Mouse (Mus musculus): ENCODE measurements around the gene Plch2. TPM values are rescaled to one million over a fixed set of nuclear protein-coding genes. Genes with fewer than 3 reads are reported as not detected.

The Plch2 gene
- polyA plus RNA-seq, 1 experiment from 2014 or later, result 0.43 TPM

- H3K27me3 ChIP-seq, result peaks cover 49% of the 10 kb centered on the region
- no peak for ATAC-seq (replicated peaks; ENCODE audit: insufficient number of reproducible peaks, insufficient read depth, low FRiP score, low read depth)
- no peak overlapping the region for H3K9ac ChIP-seq
- H3K4me2 ChIP-seq, result no peak overlapping the region
- H3K4me3 ChIP-seq, result no peak overlapping the region
- H3K36me3 ChIP-seq, result no peaks in the 10 kb centered on the region
- 3% methylated on average over 15 of the region's 15 CpGs for WGBS
- no peaks in the 10 kb centered on the region for H3K9me3 ChIP-seq (replicated peaks)
- H3K27ac ChIP-seq, result no peak overlapping the region
- peaks cover 9% of the 10 kb centered on the region for H3K4me1 ChIP-seq (replicated peaks)
These were observed 37.8 kb downstream of the Plch2 start for GRCm38 (mm10) chr4:155018601-155019335.

DNA sequence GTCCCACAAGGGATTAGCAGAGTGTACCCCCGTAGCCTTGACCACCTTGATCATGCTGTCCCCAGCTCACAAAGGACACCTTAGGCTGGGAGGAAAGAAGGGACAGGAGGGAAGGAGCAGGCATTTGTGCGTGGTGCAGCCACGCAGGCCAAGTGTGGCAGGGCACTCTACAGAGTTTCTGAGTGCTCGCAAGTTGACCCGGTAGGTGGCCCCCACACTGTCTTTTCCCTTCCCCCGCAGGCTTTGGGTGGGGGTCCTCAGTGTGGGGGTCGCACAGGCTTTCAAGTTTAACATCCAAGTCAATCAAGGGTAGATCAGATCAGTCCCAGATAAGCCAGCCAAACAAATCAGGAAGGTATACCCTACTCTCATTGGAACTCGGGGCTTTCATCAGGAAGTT is 38.5 kb downstream of the Plch2 start:
- no peaks in the 10 kb centered on the region for H3K36me3 ChIP-seq
- H3K4me2 ChIP-seq, result no peak overlapping the region
- no peak overlapping the region for H3K4me3 ChIP-seq
- H3K9ac ChIP-seq, result no peak overlapping the region
- ATAC-seq (replicated peaks; ENCODE audit: insufficient number of reproducible peaks, insufficient read depth, low FRiP score, low read depth), result no peak
- no peak overlapping the region for H3K27ac ChIP-seq
- peaks cover 9% of the 10 kb centered on the region for H3K4me1 ChIP-seq (replicated peaks)
- 65% methylated on average over 8 of the region's 8 CpGs for WGBS
- peaks cover 49% of the 10 kb centered on the region for H3K27me3 ChIP-seq
- H3K9me3 ChIP-seq (replicated peaks), result no peaks in the 10 kb centered on the region

GRCm38 (mm10) chr4:155017253-155017878 is 39.2 kb downstream of the Plch2 start:
- Histone ChIP-seq H3K4me1 (replicated peaks) (peaks cover 9% of the 10 kb centered on the region), H3K27me3 (peaks cover 49% of the 10 kb centered on the region), H3K9me3 (replicated peaks) (no peaks in the 10 kb centered on the region), H3K4me3 (no peak overlapping the region), H3K9ac (no peak overlapping the region), H3K27ac (no peak overlapping the region), H3K36me3 (no peaks in the 10 kb centered on the region), H3K4me2 (no peak overlapping the region)
- 60% methylated on average over 11 of the region's 11 CpGs for WGBS
- no peak for ATAC-seq (replicated peaks; ENCODE audit: insufficient number of reproducible peaks, insufficient read depth, low FRiP score, low read depth)

- no peak for ATAC-seq (replicated peaks; ENCODE audit: insufficient number of reproducible peaks, insufficient read depth, low FRiP score, low read depth)
- H3K9ac ChIP-seq, result no peak overlapping the region
- H3K4me2 ChIP-seq, result no peak overlapping the region
- no peaks in the 10 kb centered on the region for H3K9me3 ChIP-seq (replicated peaks)
- H3K27ac ChIP-seq, result no peak overlapping the region
- peaks cover 49% of the 10 kb centered on the region for H3K27me3 ChIP-seq
- H3K36me3 ChIP-seq, result no peaks in the 10 kb centered on the region
- 61% methylated on average over 11 of the region's 11 CpGs for WGBS
- H3K4me3 ChIP-seq, result no peak overlapping the region
- peaks cover 9% of the 10 kb centered on the region for H3K4me1 ChIP-seq (replicated peaks)
These were observed 39.8 kb downstream of the Plch2 start for GRCm38 (mm10) chr4:155016807-155017206.

DNA sequence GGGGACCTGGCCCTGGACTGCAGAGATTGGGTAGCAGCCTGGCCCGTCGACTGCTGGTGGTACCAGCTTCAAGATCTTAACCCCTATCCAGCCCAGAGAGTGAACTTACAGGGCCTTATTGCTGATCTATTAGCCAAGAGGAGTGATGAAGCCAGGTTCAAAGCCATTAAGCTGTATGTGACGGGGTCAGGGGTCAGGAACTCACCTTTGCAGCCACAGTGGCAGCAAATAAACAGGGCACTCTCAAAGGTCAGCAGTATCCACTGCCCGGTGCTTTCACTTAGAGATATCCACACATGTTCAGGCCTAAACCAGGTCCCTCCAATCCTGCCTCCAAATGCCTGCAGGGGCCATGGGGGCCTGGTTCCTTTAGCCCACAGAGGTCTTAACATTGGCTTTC is 41.0 kb downstream of the Plch2 start:
- 61% methylated on average over 4 of the region's 4 CpGs for WGBS
- Histone ChIP-seq H3K9me3 (replicated peaks) (no peaks in the 10 kb centered on the region), H3K27ac (no peak overlapping the region), H3K4me1 (replicated peaks) (peaks cover 9% of the 10 kb centered on the region), H3K9ac (no peak overlapping the region), H3K4me2 (no peak overlapping the region), H3K36me3 (no peaks in the 10 kb centered on the region), H3K4me3 (no peak overlapping the region), H3K27me3 (peaks cover 46% of the 10 kb centered on the region)
- ATAC-seq (replicated peaks; ENCODE audit: insufficient number of reproducible peaks, insufficient read depth, low FRiP score, low read depth), result no peak

- no peak overlapping the region for H3K4me2 ChIP-seq
- no peak for ATAC-seq (replicated peaks; ENCODE audit: insufficient number of reproducible peaks, insufficient read depth, low FRiP score, low read depth)
- peaks cover 40% of the 10 kb centered on the region for H3K27me3 ChIP-seq
- no peak overlapping the region for H3K9ac ChIP-seq
- 62% methylated on average over 12 of the region's 12 CpGs for WGBS
- H3K36me3 ChIP-seq, result no peaks in the 10 kb centered on the region
- no peak overlapping the region for H3K4me3 ChIP-seq
- H3K27ac ChIP-seq, result no peak overlapping the region
- peaks cover 9% of the 10 kb centered on the region for H3K4me1 ChIP-seq (replicated peaks)
- no peaks in the 10 kb centered on the region for H3K9me3 ChIP-seq (replicated peaks)
These were observed 41.8 kb downstream of the Plch2 start for GRCm38 (mm10) chr4:155014791-155015190.

DNA sequence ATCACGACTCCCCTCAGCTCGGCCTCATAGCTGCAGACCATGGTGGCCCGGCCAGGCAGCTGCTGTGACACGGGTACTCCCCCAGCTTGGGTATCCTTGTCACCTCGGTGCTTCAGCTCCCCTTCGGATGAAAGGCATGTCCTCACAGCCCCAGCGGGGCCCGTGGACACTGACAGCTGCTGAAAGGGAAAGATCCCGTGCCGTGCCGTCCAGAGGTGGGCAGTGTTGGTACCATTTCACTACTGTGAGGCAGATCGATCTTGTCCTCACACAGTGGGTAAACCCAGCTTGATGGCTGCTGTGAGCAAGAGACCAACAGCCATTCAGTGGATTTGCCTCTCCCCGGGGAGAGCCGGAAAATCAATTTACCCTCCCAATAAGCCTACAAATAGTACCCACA is 42.3 kb downstream of the Plch2 start:
- no peak overlapping the region for H3K4me2 ChIP-seq
- H3K4me3 ChIP-seq, result no peak overlapping the region
- no peak for ATAC-seq (replicated peaks; ENCODE audit: insufficient number of reproducible peaks, insufficient read depth, low FRiP score, low read depth)
- no peak overlapping the region for H3K27ac ChIP-seq
- H3K4me1 ChIP-seq (replicated peaks), result peaks cover 5% of the 10 kb centered on the region
- H3K9me3 ChIP-seq (replicated peaks), result no peaks in the 10 kb centered on the region
- H3K27me3 ChIP-seq, result peaks cover 40% of the 10 kb centered on the region
- 58% methylated on average over 14 of the region's 14 CpGs for WGBS
- no peak overlapping the region for H3K9ac ChIP-seq
- H3K36me3 ChIP-seq, result no peaks in the 10 kb centered on the region

DNA sequence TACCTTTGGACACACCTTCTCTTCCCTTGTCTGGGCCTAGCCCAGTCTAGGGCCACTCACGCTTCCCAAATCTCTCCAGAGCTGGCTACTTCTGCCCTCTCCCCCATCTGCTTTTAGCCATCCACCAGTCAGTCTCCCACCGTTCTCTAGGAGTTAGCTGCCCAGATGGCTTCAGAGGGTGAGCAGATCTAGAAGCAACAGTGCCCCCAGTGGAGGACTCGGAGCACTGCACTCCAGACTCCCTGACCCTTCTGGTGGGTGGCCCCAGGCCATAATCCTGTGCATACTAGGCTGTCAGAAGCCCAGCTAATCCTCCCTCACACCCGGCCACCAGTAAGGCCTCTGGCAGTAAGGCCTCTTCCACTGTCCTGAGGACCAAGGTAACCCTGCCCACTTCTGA is 43.8 kb downstream of the Plch2 start:
- peaks cover 37% of the 10 kb centered on the region; the same call in 1 of the 2 replicates for H3K27me3 ChIP-seq

DNA sequence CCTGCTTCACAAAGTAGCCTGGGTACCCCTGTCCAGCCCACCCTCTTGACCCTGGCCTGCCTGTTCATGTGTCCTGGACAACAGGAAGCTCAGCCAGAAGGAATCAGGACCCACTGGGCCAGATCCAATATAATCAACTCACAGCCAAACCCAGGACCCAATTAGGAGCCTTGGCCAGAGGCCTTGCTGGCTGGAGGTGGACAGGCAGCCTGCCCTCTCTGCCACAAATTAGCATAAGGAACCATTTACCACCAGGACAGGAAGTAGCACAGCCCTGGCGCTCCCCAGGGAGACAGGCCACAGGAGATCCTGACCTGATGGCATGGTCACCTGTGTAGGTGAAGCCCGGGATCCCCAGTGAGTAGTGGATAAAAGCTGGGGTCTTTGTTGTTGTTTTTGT is 44.5 kb downstream of the Plch2 start:
- Histone ChIP-seq H3K27ac (no peak overlapping the region), H3K4me1 (replicated peaks) (no peaks in the 10 kb centered on the region), H3K27me3 (peaks cover 43% of the 10 kb centered on the region; the same call in 1 of the 2 replicates), H3K4me2 (no peak overlapping the region), H3K9ac (no peak overlapping the region), H3K9me3 (replicated peaks) (no peaks in the 10 kb centered on the region), H3K36me3 (no peaks in the 10 kb centered on the region), H3K4me3 (no peak overlapping the region)
- no peak for ATAC-seq (replicated peaks; ENCODE audit: insufficient number of reproducible peaks, insufficient read depth, low FRiP score, low read depth)
- WGBS, result 65% methylated on average over 2 of the region's 2 CpGs

More for the DNA sequence above, 43.8 kb downstream of the Plch2 start:
- Histone ChIP-seq H3K4me3 (no peak overlapping the region), H3K9me3 (replicated peaks) (no peaks in the 10 kb centered on the region), H3K27ac (no peak overlapping the region), H3K9ac (no peak overlapping the region), H3K4me1 (replicated peaks) (no peaks in the 10 kb centered on the region), H3K36me3 (no peaks in the 10 kb centered on the region), H3K4me2 (no peak overlapping the region)
- 5% methylated on average over 4 of the region's 4 CpGs for WGBS
- ATAC-seq (replicated peaks; ENCODE audit: insufficient number of reproducible peaks, insufficient read depth, low FRiP score, low read depth), result no peak; the same call in 1 of the 2 replicates

- Histone ChIP-seq H3K4me1 (replicated peaks) (no peaks in the 10 kb centered on the region), H3K4me3 (no peak overlapping the region), H3K36me3 (no peaks in the 10 kb centered on the region), H3K9me3 (replicated peaks) (no peaks in the 10 kb centered on the region), H3K4me2 (no peak overlapping the region), H3K27ac (no peak overlapping the region), H3K9ac (no peak overlapping the region), H3K27me3 (peaks cover 37% of the 10 kb centered on the region; the same call in 1 of the 2 replicates)
- WGBS, result 67% methylated on average over 8 of the region's 8 CpGs
- ATAC-seq (replicated peaks; ENCODE audit: insufficient number of reproducible peaks, insufficient read depth, low FRiP score, low read depth), result no peak
These were observed 45.1 kb downstream of the Plch2 start for GRCm38 (mm10) chr4:155011312-155012025.

GRCm38 (mm10) chr4:155010870-155011269 is 45.7 kb downstream of the Plch2 start:
- Histone ChIP-seq H3K36me3 (no peaks in the 10 kb centered on the region), H3K9ac (no peak overlapping the region), H3K9me3 (replicated peaks) (no peaks in the 10 kb centered on the region), H3K4me2 (no peak overlapping the region), H3K4me3 (no peak overlapping the region), H3K27ac (no peak overlapping the region), H3K4me1 (replicated peaks) (no peaks in the 10 kb centered on the region), H3K27me3 (peaks cover 31% of the 10 kb centered on the region; the same call in 1 of the 2 replicates)
- WGBS, result 71% methylated on average over 5 of the region's 5 CpGs
- no peak for ATAC-seq (replicated peaks; ENCODE audit: insufficient number of reproducible peaks, insufficient read depth, low FRiP score, low read depth)

Measured in heart, embryonic 15.5 days (tissue).